Mouse (Mus musculus): Measurements from ENCODE around the gene Aqp6.

- TF ChIP-seq CTCF (conservative IDR thresholded peaks at IDR 0.05; ENCODE audit: insufficient read depth, insufficient read length, low read depth, low read length) (no peak), POLR2A (IDR thresholded peaks at IDR 0.05; ENCODE audit: low read depth, low read length) (no peak)
Observed at GRCm38 (mm10) chr15:99615246-99615645, 14.0 kb downstream of the Aqp6 start.

Data from kidney, adult 2 months (tissue).